Mouse (Mus musculus) spleen, postnatal 10 days (tissue): ENCODE measurements around the gene Rap1a.

Experiments used
- DNase-seq, 2 experiments: peaks; one replicate each; pipeline ENCODE4 v3.0.0; 2021 to 2022; ENCODE audit warnings: low spot score in 2 of 2

Rap1a gene

DNA sequence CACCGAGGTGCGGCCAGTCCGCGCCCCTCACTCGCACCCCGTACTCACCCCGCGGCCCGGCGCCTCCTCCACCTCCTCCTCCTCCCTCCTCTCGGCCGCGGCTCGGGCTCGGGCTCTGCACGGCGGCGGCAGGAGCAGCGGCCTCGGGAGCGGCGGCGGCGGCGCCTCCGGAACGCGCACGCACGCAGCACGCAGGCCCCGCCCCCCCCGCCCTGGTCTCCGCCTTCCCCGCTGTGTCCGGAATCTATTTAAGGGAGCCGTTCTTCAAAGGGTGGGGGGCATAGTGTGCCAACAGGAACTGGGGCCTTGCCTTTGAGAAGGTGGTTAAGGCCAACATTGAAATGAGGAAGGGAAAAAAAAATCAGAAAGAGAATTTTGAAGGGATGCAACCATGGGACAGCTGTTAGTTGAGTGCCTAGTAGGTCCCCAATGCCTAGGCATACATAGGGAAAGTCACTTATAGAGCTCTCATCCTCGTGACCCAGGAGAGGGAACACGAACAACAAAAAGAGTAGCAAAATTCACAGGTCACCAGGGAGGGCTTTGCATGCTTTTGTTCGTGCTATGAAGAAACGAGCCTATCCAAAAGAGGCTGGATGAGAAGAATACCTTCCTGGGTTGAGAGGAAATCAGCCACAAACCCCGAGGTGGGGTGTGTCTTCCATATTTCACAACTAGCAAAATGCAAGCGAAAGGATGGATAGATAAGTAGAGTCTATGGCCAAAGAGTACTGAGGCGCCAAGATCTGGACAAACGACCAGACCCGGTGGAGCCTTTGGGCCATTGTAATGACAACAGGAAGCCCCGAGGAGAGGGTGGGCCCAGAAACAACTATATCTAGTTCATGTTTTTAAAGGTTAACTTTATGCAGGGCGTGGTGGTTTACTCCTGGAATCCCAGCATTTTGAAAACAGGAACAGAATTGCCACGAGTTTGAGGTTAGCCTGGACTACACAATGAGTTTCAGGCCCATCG, at the start of gene Rap1a:
Gene Rap1a (minus strand): TSS at position 146 of the 976 bp plus-strand sequence.
- DNase-seq: peak; percentile 63 to 84

- DNase-seq: no peak
Measured at GRCm38 (mm10) chr3:105846294-105847069, 45.3 kb upstream of the Rap1a start.

GRCm38 (mm10) chr3:105839836-105840235, 38.7 kb upstream of the Rap1a start:
- DNase-seq: no peak

DNA sequence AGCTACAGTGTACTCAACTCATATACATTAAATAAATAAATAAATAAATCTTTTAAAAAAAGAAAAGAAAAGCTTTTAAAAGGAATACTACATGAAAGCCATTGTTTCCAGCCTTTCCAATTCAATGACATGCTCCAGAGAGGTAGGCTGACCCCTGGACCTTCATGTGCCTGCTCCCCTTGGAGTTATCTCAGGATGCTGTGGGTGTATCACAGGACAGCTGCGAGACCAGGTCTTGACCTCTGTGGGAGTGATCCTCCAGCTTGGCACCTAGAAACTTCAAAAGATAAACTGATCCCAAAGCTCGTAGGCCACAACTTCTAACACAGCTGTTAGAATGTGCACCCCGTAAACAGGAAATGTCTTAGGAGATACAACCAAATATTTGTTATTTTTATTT, 37.5 kb upstream of the Rap1a start:
- no peak for DNase-seq

DNA sequence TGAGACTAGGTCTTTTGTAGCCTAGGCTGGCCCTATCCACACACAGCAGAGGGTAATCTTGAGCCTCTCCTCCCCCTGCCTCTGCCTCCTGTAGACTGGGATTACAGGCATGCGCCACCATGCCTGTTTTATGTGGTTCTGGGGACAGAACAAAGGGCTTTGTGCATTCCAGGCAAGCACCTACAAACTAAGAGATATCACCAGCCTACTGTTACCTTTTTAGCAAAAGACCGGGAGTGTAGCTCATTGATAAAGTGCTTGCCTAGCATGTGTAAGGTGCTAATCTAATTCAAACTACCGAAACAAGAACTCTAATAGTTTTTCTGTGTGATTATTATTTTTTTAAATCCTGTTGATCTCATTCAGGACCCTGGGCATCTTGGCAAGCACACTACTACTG, 35.7 kb upstream of the Rap1a start:
- DNase-seq: no peak

DNA sequence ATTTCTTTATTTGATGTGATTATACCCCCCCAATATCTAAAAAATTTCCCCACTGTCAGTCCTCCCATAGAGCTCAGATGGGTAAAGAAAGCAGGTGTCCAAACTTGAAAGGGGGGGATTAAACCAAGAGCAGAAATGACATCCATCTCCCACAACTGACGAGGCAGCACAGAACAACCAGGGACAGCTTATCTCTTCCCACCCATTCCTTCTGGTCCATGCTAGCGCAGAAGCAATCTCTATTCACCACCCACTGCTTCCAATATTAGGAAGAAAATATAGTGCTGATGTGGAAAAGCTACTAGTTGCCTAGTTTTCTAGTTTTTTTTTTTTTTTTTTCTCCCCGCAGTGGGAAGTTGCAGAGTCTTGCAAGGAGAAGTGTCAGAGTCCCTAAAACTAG, 34.7 kb upstream of the Rap1a start:
- DNase-seq: no peak

- DNase-seq: no peak
Measured at GRCm38 (mm10) chr3:105831584-105831983, 30.4 kb upstream of the Rap1a start.

DNA sequence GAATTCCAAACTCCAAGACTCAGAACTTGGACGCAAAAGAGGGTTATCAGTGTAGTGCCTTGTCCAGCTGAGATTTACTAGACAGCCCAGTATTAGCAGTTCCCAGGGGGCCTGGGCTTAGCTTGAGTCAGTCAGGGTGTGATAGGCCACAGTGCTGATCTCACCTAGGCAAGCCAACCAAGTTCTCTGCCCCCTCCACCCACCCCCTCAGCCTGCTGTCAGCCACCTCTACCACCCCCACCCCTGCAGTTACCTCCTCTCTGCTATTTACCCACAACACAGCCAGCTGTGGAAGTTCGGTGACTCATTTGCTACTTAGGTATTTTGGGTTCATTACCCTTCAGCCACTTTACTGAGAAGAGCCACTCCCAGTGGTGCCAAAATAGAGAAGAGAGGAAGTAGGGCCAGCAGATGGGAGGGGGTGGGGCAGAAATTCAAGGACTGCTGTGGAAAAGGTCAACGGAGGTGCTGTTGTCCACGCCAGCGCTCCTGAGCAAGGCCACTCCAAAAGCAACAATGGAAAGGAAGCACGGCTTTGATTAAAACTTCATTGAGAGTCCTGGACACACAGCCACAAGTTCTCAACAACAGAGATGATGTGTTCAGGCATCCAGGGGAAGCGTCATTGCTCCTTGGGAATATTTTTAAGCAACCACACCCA, 24.5 kb upstream of the Rap1a start:
- DNase-seq: peak in 1 of 2 experiments; percentile 32

DNA sequence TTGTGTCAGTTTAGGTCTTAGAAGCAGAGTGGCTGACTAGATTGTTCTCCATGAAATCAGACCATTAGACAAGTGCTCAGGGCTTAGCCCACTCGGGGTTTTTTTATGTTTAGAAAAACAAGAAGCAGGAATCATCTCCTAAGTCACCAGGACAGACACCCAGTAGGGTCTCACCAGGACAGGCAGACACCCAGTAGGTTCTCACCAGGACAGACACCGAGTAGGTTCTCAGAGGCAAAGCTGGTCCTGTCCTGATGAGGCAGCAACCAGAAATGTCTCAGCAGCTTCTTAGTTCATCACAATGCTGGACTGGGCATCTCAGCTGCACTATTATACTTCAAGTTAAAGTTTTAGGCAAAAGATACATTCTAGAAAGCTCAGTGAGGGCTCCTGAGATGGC, 23.6 kb upstream of the Rap1a start:
- DNase-seq: no peak

DNA sequence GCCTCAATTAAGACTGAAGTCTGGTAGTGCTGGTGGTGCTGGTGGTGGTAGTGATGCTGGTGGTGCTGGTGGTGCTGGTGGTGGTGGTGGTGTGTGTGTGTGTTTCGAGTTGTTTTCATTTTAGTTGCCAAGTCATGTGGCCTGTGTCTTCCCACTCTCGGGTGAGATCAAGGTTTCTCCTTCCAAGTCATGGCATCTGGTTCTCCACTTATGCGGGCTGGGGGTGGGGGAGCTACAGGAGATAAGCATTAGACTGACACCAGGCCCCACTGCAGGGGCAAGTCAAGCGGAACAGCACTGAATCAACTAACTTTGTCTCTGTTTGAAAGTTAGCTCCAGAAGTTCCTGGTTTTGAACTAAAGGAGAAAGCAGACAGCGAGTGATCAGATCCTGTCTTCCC, 23.0 kb upstream of the Rap1a start:
- no peak for DNase-seq

GRCm38 (mm10) chr3:105823609-105824008, 22.5 kb upstream of the Rap1a start:
- no peak for DNase-seq

DNA sequence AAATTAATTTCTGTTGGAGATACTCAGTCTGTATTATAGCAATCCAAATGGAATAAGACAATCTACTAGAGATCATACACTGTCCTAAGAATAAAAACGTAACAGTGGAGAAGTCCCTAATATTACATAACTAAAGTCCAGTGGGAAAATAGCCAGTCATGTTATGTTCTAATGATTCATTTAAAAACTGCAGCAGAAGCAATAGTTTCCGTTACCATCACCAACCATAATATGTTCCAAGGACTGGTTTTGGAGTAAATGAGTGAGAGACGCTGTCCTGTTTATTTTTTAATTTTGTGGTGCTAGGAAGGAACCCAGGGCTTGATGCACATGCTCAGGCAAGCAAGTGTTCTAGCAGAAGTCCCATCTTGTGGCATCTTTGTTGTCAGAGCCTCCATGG, 20.4 kb upstream of the Rap1a start:
- no peak for DNase-seq

- DNase-seq: no peak
Measured at GRCm38 (mm10) chr3:105820272-105820671, 19.1 kb upstream of the Rap1a start.

- no peak for DNase-seq
Measured at GRCm38 (mm10) chr3:105818130-105819004, 17.2 kb upstream of the Rap1a start.

- no peak for DNase-seq
Measured at GRCm38 (mm10) chr3:105816089-105816488, 15.0 kb upstream of the Rap1a start.

DNA sequence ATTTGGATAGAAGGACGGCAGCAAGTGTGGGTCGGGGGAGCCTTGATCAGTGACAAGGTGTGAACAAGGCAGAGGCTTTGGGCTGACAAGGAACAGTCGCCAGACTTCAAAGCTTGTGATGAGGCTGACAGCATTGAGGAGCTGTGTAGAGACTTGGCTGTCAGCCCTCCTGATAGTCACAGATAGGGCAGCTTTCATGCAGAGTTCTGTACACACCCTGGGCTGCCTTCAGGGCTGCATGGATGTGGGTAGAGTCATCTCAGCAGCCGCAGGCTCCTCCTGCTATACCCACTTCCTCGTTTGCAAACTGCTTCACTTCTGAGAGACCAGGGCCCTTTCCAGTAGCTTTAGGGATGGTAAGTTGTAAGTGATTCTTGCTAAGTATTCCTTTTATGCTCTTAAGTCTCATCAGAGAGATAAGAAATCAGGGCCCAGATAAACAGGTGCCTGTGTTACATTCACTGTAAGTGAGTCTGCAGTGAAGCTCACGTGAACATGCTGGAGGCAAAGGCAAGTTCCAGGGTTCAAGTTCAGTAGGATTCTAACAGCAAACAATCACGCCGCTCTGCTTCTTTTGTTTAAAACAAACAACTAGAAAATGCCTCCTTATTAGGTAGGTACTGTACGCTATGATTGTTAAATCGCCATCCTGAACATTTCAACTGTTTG, 14.2 kb upstream of the Rap1a start:
- peak; percentile 41 to 64 for DNase-seq

DNA sequence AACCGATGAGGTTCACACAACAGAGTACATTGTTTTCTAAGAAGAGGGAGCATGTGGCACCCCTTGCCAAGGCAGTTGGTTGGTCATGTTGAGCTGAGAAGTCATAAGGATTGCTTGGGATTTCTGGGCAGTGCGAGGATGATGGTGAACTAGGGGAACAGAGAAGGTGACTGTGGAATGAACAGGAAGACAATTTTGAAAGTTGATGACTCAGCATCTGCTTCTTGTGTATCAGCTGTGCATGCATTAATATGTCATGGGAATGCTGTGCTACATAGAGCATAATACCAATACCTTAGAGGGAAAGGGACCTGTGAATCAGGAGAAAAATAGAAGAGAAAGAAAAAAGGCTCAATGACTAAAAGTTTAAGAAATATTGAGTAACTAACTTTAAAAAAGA, 10.0 kb upstream of the Rap1a start:
- DNase-seq: no peak

- DNase-seq: peak; percentile 62 to 80
Measured at GRCm38 (mm10) chr3:105808179-105809037, 7.3 kb upstream of the Rap1a start.

DNA sequence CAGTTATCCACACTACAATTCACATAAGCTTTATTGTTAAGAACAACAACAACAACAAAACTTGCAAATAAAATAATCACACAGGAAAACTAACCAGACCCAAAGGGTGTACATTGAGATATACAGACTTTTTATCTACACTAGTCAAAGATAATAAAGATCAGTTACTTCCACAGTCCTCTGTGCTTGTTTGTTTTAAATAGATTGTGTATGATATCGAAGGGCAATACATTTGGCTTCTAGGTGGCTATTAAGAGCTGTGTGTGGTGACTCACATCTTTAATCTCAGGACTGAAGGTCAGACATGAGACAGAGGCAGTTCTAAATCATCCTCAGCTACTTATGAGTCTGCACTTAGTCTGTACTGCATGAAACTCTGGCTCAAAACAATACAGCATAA, 6.5 kb upstream of the Rap1a start:
- DNase-seq: no peak
